Mouse (Mus musculus): Measurements from ENCODE around the gene Emb. TPM values are rescaled to one million over a fixed set of nuclear protein-coding genes. Genes with fewer than 3 reads are reported as not detected.
A peak's percentile ranks its signal among the peaks of the same experiment; 100 is the strongest.

Emb gene
- polyA plus RNA-seq, 2 experiments, result 10.6 to 20.9 TPM

DNA sequence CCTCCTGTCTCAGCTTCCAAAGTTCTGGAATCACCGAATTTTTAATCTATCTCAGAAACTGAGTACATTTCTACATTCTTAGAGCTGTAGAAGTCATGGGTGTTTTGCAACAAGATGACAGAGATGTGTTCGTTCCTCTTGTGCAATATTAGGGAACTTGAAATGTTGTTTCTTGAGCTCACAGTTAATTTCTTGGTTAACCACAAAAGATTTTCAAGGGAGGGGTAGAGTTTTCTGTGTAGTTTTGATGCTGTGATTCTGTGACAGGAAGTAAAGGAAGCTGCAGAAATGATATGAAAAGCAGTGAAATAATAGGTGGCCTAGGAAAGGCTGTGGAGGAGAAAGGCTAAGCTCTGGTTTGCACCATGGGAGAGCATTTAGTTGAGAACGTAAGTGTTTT lies 33.7 kb downstream of the Emb start:
- DNase-seq (ENCODE audit: low read depth in 3 of 3, low spot score in 3 of 3), result no peak
- Histone ChIP-seq H3K36me3 (replicated peaks; ENCODE audit: control insufficient read depth, insufficient read depth, low read depth) (no peaks in the 10 kb centered on the region), H3K9ac (replicated peaks) (no peak overlapping the region), H3K9me3 (ENCODE audit: control insufficient read depth, low read length) (no peaks in the 10 kb centered on the region), H3K4me3 (ENCODE audit: insufficient read depth in 1 of 2, low read depth in 2 of 2, low read length in 2 of 2) (no peak overlapping the region), H3K27ac (no peak overlapping the region), H3K27me3 (ENCODE audit: control insufficient read depth, insufficient read depth, low read length) (no peaks in the 10 kb centered on the region), H3K4me1 (replicated peaks; ENCODE audit: control insufficient read depth in 2 of 2, insufficient read depth in 2 of 2, low read length in 1 of 2) (no peaks in the 10 kb centered on the region), H3K4me2 (ENCODE audit: low read depth) (no peak overlapping the region)
- no peak for ATAC-seq (ENCODE audit: insufficient read depth)
- TF ChIP-seq CTCF (IDR thresholded peaks at IDR 0.05; ENCODE audit: low read depth), result no peak
- TF ChIP-seq EP300 (IDR thresholded peaks at IDR 0.05; ENCODE audit: low read depth), result 0 out of 2 replicates have a peak, but pooled peaks have one; percentile 12
- WGBS (ENCODE audit: insufficient replicate concordance), result 29% methylated on average over 3 of the region's 3 CpGs

DNA sequence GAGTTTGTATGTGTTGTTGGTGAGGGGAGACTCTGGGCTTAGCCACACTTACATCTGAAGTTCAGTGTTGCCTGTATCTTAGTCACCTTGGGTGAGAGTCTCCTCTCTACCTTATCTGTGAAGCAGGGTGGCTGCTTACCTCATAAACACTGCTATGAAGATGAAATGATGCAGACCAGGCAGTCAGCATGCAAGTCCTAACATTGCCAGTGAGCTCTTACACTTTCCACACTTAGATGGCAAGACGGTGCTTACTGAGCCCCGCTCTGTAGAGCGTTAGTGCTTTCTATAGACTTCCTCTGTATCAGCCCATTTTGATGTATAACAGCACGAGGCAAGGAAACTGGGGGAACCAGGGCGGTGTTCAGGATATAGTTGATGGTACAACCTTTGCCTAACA lies 34.3 kb downstream of the Emb start:
- TF ChIP-seq EP300 (IDR thresholded peaks at IDR 0.05; ENCODE audit: low read depth) (no peak), CTCF (IDR thresholded peaks at IDR 0.05; ENCODE audit: low read depth) (no peak)
- no peaks in the 10 kb centered on the region for H3K4me1 ChIP-seq (replicated peaks; ENCODE audit: control insufficient read depth in 2 of 2, insufficient read depth in 2 of 2, low read length in 1 of 2)
- no peaks in the 10 kb centered on the region for H3K9me3 ChIP-seq (ENCODE audit: control insufficient read depth, low read length)
- DNase-seq (ENCODE audit: low read depth in 3 of 3, low spot score in 3 of 3) (no peak), ATAC-seq (ENCODE audit: insufficient read depth) (no peak)
- no peaks in the 10 kb centered on the region for H3K36me3 ChIP-seq (replicated peaks; ENCODE audit: control insufficient read depth, insufficient read depth, low read depth)
- WGBS (ENCODE audit: insufficient replicate concordance), result 53% methylated on average over 5 of the region's 5 CpGs
- no peaks in the 10 kb centered on the region for H3K27me3 ChIP-seq (ENCODE audit: control insufficient read depth, insufficient read depth, low read length)
- H3K27ac ChIP-seq, result no peak overlapping the region
- H3K4me2 ChIP-seq (ENCODE audit: low read depth), result no peak overlapping the region
- no peak overlapping the region for H3K9ac ChIP-seq (replicated peaks)
- no peak overlapping the region for H3K4me3 ChIP-seq (ENCODE audit: insufficient read depth in 1 of 2, low read depth in 2 of 2, low read length in 2 of 2)

DNA sequence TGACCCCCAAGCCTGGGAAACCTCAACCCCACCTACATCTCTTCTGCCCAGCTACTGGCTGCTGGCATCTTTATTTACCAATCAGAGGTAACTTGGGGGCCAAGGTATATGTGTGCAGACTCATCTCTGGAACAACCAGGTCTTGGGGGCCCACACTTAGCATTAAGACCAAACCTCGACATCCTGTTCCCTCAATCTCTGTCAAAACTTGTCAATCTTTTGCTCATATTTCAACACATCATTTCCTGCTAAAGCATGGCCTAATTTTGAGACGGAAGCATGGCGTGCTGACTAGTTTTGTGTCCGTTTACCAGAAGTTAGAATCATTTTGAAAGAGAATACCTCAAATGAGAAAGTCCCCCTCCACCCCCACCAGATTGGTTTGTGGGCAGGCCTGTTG lies 52.4 kb downstream of the Emb start:
- 30% methylated on average over 4 of the region's 4 CpGs for WGBS (ENCODE audit: insufficient replicate concordance)
- no peaks in the 10 kb centered on the region for H3K36me3 ChIP-seq (replicated peaks; ENCODE audit: control insufficient read depth, insufficient read depth, low read depth)
- ATAC-seq (ENCODE audit: insufficient read depth) (no peak), DNase-seq (ENCODE audit: low read depth in 3 of 3, low spot score in 3 of 3) (no peak)
- H3K9me3 ChIP-seq (ENCODE audit: control insufficient read depth, low read length), result no peaks in the 10 kb centered on the region
- no peak overlapping the region for H3K9ac ChIP-seq (replicated peaks)
- H3K27ac ChIP-seq, result no peak overlapping the region
- no peaks in the 10 kb centered on the region for H3K4me1 ChIP-seq (replicated peaks; ENCODE audit: control insufficient read depth in 2 of 2, insufficient read depth in 2 of 2, low read length in 1 of 2)
- no peak overlapping the region for H3K4me2 ChIP-seq (ENCODE audit: low read depth)
- H3K27me3 ChIP-seq (ENCODE audit: control insufficient read depth, insufficient read depth, low read length), result no peaks in the 10 kb centered on the region
- no peak overlapping the region for H3K4me3 ChIP-seq (ENCODE audit: insufficient read depth in 1 of 2, low read depth in 2 of 2, low read length in 2 of 2)
- TF ChIP-seq EP300 (IDR thresholded peaks at IDR 0.05; ENCODE audit: low read depth) (no peak), CTCF (IDR thresholded peaks at IDR 0.05; ENCODE audit: low read depth) (no peak)

DNA sequence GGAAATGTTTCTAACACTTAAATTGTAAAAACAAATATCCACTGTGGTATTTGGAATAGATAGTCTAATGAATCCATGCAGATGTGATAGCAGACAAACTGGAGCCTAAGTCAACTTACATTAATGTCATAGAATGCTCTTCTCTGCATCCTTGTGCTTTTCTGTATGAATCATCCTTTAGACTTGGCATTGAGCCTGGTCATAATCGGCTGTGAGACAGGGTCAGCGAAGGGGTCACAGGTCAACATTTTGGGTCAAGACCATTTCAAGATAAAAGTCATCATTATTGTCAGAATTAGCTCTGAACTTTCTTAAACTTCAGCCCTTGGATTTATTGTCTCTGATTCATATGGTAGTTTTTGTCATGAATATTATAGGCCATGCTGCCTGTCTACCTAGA lies 57.8 kb downstream of the Emb start:
- 73% methylated on average over 2 of the region's 2 CpGs for WGBS (ENCODE audit: insufficient replicate concordance)
- H3K27ac ChIP-seq, result no peak overlapping the region
- H3K4me1 ChIP-seq (replicated peaks; ENCODE audit: control insufficient read depth in 2 of 2, insufficient read depth in 2 of 2, low read length in 1 of 2), result no peaks in the 10 kb centered on the region
- no peak overlapping the region for H3K4me2 ChIP-seq (ENCODE audit: low read depth)
- no peaks in the 10 kb centered on the region for H3K36me3 ChIP-seq (replicated peaks; ENCODE audit: control insufficient read depth, insufficient read depth, low read depth)
- H3K9ac ChIP-seq (replicated peaks), result no peak overlapping the region
- DNase-seq (ENCODE audit: low read depth in 3 of 3, low spot score in 3 of 3), result no peak
- H3K27me3 ChIP-seq (ENCODE audit: control insufficient read depth, insufficient read depth, low read length), result no peaks in the 10 kb centered on the region
- no peak for TF ChIP-seq CTCF (IDR thresholded peaks at IDR 0.05; ENCODE audit: low read depth)
- no peak for TF ChIP-seq EP300 (IDR thresholded peaks at IDR 0.05; ENCODE audit: low read depth)
- H3K4me3 ChIP-seq (ENCODE audit: insufficient read depth in 1 of 2, low read depth in 2 of 2, low read length in 2 of 2), result no peak overlapping the region
- no peaks in the 10 kb centered on the region for H3K9me3 ChIP-seq (ENCODE audit: control insufficient read depth, low read length)
- no peak for ATAC-seq (ENCODE audit: insufficient read depth)

DNA sequence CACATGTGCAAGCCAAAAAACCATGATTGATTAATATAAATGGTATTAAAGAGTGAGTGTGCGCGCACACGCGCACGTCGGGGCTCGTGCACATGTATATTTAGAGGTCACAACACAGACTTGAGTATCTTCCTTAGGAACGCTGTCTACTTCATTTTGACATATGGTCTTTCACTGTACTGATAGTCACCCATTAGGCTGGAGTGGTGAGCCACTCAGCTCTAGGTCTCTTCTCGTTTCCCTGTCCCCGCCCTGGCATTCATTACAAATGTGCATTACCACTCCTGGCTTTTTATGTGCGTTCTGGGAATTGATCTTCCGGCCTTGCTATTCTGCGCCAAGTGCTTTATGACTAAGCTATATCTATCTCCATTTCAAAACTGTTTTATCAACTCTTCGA lies 59.6 kb downstream of the Emb start:
- H3K4me2 ChIP-seq (ENCODE audit: low read depth), result no peak overlapping the region
- ATAC-seq (ENCODE audit: insufficient read depth) (no peak), DNase-seq (ENCODE audit: low read depth in 3 of 3, low spot score in 3 of 3) (no peak)
- TF ChIP-seq CTCF (IDR thresholded peaks at IDR 0.05; ENCODE audit: low read depth), result no peak
- no peak for TF ChIP-seq EP300 (IDR thresholded peaks at IDR 0.05; ENCODE audit: low read depth)
- no peak overlapping the region for H3K27ac ChIP-seq
- H3K4me1 ChIP-seq (replicated peaks; ENCODE audit: control insufficient read depth in 2 of 2, insufficient read depth in 2 of 2, low read length in 1 of 2), result no peaks in the 10 kb centered on the region
- no peaks in the 10 kb centered on the region for H3K9me3 ChIP-seq (ENCODE audit: control insufficient read depth, low read length)
- no peaks in the 10 kb centered on the region for H3K27me3 ChIP-seq (ENCODE audit: control insufficient read depth, insufficient read depth, low read length)
- WGBS (ENCODE audit: insufficient replicate concordance), result 76% methylated on average over 14 of the region's 14 CpGs
- H3K4me3 ChIP-seq (ENCODE audit: insufficient read depth in 1 of 2, low read depth in 2 of 2, low read length in 2 of 2), result no peak overlapping the region
- H3K36me3 ChIP-seq (replicated peaks; ENCODE audit: control insufficient read depth, insufficient read depth, low read depth), result no peaks in the 10 kb centered on the region
- no peak overlapping the region for H3K9ac ChIP-seq (replicated peaks)
